Mouse (Mus musculus): ENCODE results near the gene Krt14.

DNA sequence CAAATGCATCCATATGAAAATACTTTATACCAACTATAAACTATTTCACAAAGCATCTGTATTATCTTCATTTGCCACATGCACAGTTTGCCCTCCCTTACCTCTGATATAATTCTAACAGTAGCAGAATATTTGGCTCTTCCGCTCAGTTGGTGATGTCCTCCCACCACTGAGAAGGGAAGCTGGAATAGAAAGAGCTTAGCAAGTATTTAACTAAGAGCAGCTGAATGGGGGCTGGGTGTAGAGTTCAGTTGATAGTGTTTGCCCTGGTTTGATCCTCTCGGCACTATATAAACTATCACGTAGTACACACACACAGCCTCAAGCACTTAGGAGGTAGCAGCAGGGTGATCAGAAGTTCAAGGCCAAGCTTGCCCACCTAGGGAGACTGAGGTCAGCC lies 28.1 kb downstream of the Krt14 start:
- no peak for TF ChIP-seq POLR2A (IDR thresholded peaks at IDR 0.05; ENCODE audit: insufficient read length, low read depth)
- TF ChIP-seq MAX (IDR thresholded peaks at IDR 0.05; ENCODE audit: low read depth), result no peak
- no peak for TF ChIP-seq CEBPB (IDR thresholded peaks at IDR 0.05; ENCODE audit: insufficient read depth, poor library complexity, severe bottlenecking)
- TF ChIP-seq TCF3 (IDR thresholded peaks at IDR 0.05; ENCODE audit: insufficient read length, low read depth), result no peak
- no peak for TF ChIP-seq SRF (IDR thresholded peaks at IDR 0.05; ENCODE audit: control insufficient read depth, insufficient read length, low read depth)
- TF ChIP-seq E2F4 (IDR thresholded peaks at IDR 0.05; ENCODE audit: insufficient read depth), result no peak
